Mouse (Mus musculus) neutrophil, adult 65 days (primary cell): ENCODE measurements around the gene Zfp455. TPM values are rescaled to one million over a fixed set of nuclear protein-coding genes. Genes with fewer than 3 reads are reported as not detected.

ENCODE experiments used
- total RNA-seq: library from RNA; stranded (reverse); gene quantifications from 2 replicates; pipeline ENCODE4 v1.2.4, GENCODE M21; 2023

Gene Zfp455
- 0.35 and 0.39 TPM in 2 replicates for total RNA-seq

DNA sequence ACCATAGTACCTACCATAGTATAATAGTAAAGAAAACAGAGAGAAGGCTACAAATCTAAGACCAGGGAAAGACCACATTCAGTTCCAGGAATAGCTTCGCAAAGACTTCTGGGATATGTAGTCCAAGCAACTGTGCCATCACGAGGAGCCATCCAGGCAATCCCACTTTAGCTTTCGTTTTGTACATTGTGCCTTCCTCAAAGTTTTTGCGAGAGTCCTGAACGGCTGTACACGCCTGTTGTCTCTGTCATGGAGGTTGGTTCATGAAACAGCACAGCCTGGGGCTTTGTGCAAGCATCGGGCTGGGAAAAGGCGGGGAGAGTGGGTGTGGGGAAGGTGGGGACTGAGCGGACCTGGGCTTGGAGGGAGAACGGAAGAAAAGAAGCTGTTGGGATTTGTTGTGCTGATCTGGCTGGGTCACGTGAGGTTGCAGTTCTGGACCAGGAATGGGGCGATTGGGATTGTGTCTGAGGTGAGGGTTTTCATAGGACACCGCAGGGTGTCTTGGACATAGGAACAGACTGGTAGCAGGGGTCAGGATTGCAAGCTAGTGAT lies at the start of gene Zfp455:
Gene Zfp455 (plus strand): TSS at position 167 of the 555 bp plus-strand sequence.

GRCm38 (mm10) chr13:67172991-67173722 lies 21.1 kb upstream of the Zfp455 start, which contains the start of gene Rsl1:
Rsl1 (plus strand) TSS chr13:67173182.

Other genes starting within 250 kb of the Zfp455 start
- 0.85 and 1.0 TPM in 2 replicates for gene Zfp712, start 133.3 kb upstream of the Zfp455 start, total RNA-seq
- gene Zfp708, start 96.5 kb upstream of the Zfp455 start, total RNA-seq = not detected in 2 replicates
- 0.38 and 0.93 TPM in 2 replicates for gene Gm28557, start 85.9 kb upstream of the Zfp455 start, total RNA-seq
- 0.19 TPM in 1 of 2 replicates, not detected in the other for gene Rslcan18, start 78.2 kb upstream of the Zfp455 start, total RNA-seq
- 0.76 and 1.1 TPM in 2 replicates for gene Zfp759, start 72.8 kb upstream of the Zfp455 start, total RNA-seq
- 0.41 and 0.95 TPM in 2 replicates for gene Rsl1, start 21.3 kb upstream of the Zfp455 start, total RNA-seq
- gene Zfp458, start 84.0 kb downstream of the Zfp455 start, total RNA-seq = 1.1 and 1.6 TPM in 2 replicates
- gene Zfp457, start 112.0 kb downstream of the Zfp455 start, total RNA-seq = 0.36 and 0.60 TPM in 2 replicates
- 4.2 and 7.0 TPM in 2 replicates for gene Zfp595, start 138.1 kb downstream of the Zfp455 start, total RNA-seq
- 2.2 TPM in 1 of 2 replicates, not detected in the other for gene Gm28044, start 166.0 kb downstream of the Zfp455 start, total RNA-seq
- 3.7 and 4.8 TPM in 2 replicates for gene Zfp953, start 166.1 kb downstream of the Zfp455 start, total RNA-seq
- gene Gm28041, start 181.2 kb downstream of the Zfp455 start, total RNA-seq = 2.3 TPM in 1 of 2 replicates, not detected in the other
- gene Zfp456, start 181.3 kb downstream of the Zfp455 start, total RNA-seq = 0.84 and 1.7 TPM in 2 replicates
- 4.1 and 4.7 TPM in 2 replicates for gene Zfp429, start 205.3 kb downstream of the Zfp455 start, total RNA-seq
- gene Zfp459, start 226.9 kb downstream of the Zfp455 start, total RNA-seq = 0.16 TPM in 1 of 2 replicates, not detected in the other